Mouse (Mus musculus) embryonic facial prominence, embryonic 11.5 days (tissue): ENCODE measurements around the gene Cdkn1a. TPM values are rescaled to one million over a fixed set of nuclear protein-coding genes. Genes with fewer than 3 reads are reported as not detected.

Source experiments
- ATAC-seq: fragments of 200-750 bp; cut with Nextera tagmentation; replicated peaks from 2 replicates; pipeline ENCODE4 v1.8.0; 2017; ENCODE audit warnings: low read depth; ENCODE audit not compliant: insufficient number of reproducible peaks, low FRiP score, low TSS enrichment
- DNase-seq: peaks from one replicate; pipeline ENCODE4 v3.0.0-alpha.2; 2015; ENCODE audit warnings: low spot score
- H3K27ac ChIP-seq: fragments of 300-500 bp; sonication (generic); replicated peaks from 2 replicates; pipeline ENCODE4 v1.5.1; 2014; ENCODE audit warnings: mild to moderate bottlenecking, low read depth, low read length, control low read depth
- H3K27me3 ChIP-seq: fragments of 300-500 bp; sonication (generic); 2 replicates; pipeline ENCODE4 v1.6.1; 2014; ENCODE audit warnings: mild to moderate bottlenecking, low read length, moderate library complexity, mixed read lengths; ENCODE audit not compliant: control insufficient read depth, insufficient read depth
- H3K36me3 ChIP-seq: fragments of 300-500 bp; sonication (generic); replicated peaks from 2 replicates; pipeline ENCODE4 v1.6.1; 2014; ENCODE audit warnings: low read depth, mild to moderate bottlenecking, low read length, moderate library complexity, mixed read lengths; ENCODE audit not compliant: control insufficient read depth, insufficient read depth
- H3K4me1 ChIP-seq: fragments of 300-500 bp; sonication (generic); 2 replicates; pipeline ENCODE4 v1.6.1; 2014; ENCODE audit warnings: low read length, mixed read lengths; ENCODE audit not compliant: control insufficient read depth, insufficient read depth
- H3K4me2 ChIP-seq: fragments of 300-500 bp; sonication (generic); 2 replicates; pipeline ENCODE4 v1.6.1; 2014; ENCODE audit warnings: low read depth, mild to moderate bottlenecking, control low read depth, low read length, moderate library complexity
- H3K4me3 ChIP-seq: fragments of 300-500 bp; sonication (generic); 2 replicates; pipeline ENCODE4 v1.5.1; 2014; ENCODE audit warnings: low read depth, low read length, control low read depth
- H3K9ac ChIP-seq: fragments of 300-500 bp; sonication (generic); replicated peaks from 2 replicates; pipeline ENCODE4 v1.6.1; 2014; ENCODE audit warnings: mild to moderate bottlenecking, control low read depth, low read length
- H3K9me3 ChIP-seq: fragments of 300-500 bp; sonication (generic); replicated peaks from 2 replicates; pipeline ENCODE4 v1.6.1; 2016; ENCODE audit warnings: mild to moderate bottlenecking, low read length, inconsistent platforms, mixed read lengths; ENCODE audit not compliant: control insufficient read depth
- WGBS: fragments of 180-500 bp; shearing (Covaris S2); extraction: QIAGEN DNeasy Blood & Tissue Kit; methylation state at CpG from one replicate; pipeline ENCODE4 v1.1.7; 2014; 5-methylcytosine and 5-hydroxymethylcytosine counted together
- polyA plus RNA-seq: library from polyadenylated mRNA; unstranded; fragments of >200 nt; fragmentation: Nextera tagmentation; extraction: Ambion mirVana; gene quantifications from 2 replicates; pipeline ENCODE4 v1.2.1, GENCODE M21; 2014

The Cdkn1a gene
- polyA plus RNA-seq, 1 experiment from 2014 or later, result 25.5 TPM

DNA sequence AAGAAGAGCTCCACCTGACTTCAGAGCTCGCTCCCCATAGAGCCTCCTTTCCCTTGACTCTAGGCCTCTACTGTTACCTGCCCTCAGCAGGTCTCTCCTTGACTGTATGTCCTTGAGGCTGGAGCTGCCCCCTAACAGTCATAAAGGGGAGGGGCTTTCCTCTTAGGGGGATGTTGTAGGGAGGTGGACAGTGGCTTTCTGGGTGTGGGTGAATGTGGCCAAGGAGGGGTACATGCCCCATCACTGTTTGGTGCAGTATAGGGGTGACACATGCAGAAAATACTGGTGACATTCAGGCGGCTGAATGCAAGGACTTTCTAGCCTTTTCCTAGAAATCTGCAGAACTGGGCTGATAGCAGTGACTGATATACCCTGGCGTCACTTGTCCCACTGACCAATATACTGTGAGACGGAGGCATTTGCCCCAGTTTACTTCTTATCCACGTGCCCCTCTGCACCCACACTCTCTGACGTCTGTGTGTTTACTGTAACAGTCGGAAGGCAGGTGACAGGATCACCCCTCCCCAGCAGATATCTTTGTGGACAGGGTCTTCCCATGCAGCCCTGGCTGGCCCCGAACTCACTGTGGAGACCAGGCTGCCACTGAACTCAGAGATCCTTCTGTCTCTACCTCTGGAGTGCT lies 26.4 kb downstream of the Cdkn1a start:
- no peaks in the 10 kb centered on the region for H3K9me3 ChIP-seq
- no peak overlapping the region for H3K4me2 ChIP-seq
- H3K36me3 ChIP-seq, result no peaks in the 10 kb centered on the region
- no peak overlapping the region for H3K9ac ChIP-seq
- H3K27ac ChIP-seq, result no peak overlapping the region
- 75% methylated on average over 8 of the region's 8 CpGs for WGBS
- ATAC-seq (no peak), DNase-seq (no peak)
- no peaks in the 10 kb centered on the region for H3K27me3 ChIP-seq
- H3K4me1 ChIP-seq, result no peaks in the 10 kb centered on the region
- H3K4me3 ChIP-seq, result no peak overlapping the region

DNA sequence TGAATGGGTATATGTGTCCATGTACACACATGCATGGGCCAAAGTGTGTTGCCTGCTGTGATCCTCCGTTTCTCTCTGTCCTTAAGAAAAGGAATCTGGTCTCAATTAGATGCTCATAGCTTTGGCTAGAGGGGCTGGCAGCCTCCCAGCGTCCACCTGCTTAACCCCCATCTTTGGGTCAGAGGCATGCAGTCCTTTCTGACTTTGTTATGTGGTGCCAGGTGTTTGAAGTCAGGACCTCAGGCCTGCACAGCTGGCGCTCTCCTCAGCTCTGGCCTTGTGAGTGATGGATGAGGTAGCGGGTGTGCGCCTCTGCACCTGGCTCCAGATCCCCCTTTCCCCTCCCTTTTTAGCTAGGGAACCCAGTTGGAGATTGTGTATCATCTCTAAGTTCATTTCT lies 27.3 kb downstream of the Cdkn1a start:
- Histone ChIP-seq H3K9me3 (no peaks in the 10 kb centered on the region), H3K9ac (no peak overlapping the region), H3K27me3 (no peaks in the 10 kb centered on the region), H3K4me2 (no peak overlapping the region), H3K4me3 (no peak overlapping the region), H3K27ac (no peak overlapping the region), H3K36me3 (no peaks in the 10 kb centered on the region), H3K4me1 (no peaks in the 10 kb centered on the region)
- ATAC-seq (no peak), DNase-seq (peak; percentile 54)
- 45% methylated on average over 5 of the region's 5 CpGs for WGBS

DNA sequence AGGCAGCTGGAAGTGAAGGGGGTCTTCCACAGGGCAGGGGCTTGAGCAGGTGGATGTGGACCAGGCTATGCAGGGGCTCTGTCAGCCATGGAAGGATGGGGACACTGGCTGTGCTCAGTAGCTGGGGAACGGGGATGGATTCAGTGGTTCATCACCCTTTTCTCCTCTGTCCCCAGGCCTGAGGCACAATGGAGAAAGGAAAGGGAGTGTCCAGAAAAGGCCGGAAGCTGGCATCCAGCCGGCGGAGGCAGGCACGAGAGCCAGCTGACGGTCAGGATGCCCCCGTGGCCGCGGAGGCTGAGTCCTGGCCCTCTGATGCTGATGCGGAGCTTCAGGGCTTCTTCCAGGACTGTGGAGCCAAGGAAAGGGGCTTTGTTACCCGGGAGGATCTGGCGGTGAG lies 29.9 kb downstream of the Cdkn1a start:
- Histone ChIP-seq H3K27ac (no peak overlapping the region), H3K4me2 (no peak overlapping the region), H3K4me3 (no peak overlapping the region), H3K9ac (no peak overlapping the region), H3K9me3 (no peaks in the 10 kb centered on the region), H3K4me1 (no peaks in the 10 kb centered on the region), H3K27me3 (no peaks in the 10 kb centered on the region), H3K36me3 (no peaks in the 10 kb centered on the region)
- ATAC-seq (no peak), DNase-seq (no peak)
- 55% methylated on average over 12 of the region's 12 CpGs for WGBS

DNA sequence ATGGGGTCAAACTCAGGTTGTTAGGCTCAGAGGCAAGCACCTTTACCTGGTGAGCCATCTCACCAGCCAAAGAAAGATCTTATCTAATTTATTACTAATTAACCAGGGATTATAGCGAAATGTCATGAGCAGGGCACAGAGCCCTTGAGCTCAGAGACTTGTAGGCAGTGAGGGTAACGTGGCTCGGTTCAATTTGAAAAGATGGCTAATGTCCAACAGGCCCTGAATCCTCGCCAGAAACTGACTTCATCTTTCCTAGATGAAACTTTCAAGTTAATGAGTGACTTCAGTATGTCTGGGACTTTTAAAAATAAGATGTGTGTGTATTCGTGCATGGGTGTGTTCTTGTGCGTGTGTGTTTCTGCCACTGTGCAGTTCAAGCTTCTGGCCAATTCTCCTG lies 32.0 kb downstream of the Cdkn1a start:
- Histone ChIP-seq H3K27ac (no peak overlapping the region), H3K4me1 (no peaks in the 10 kb centered on the region), H3K4me3 (no peak overlapping the region), H3K36me3 (no peaks in the 10 kb centered on the region), H3K27me3 (no peaks in the 10 kb centered on the region), H3K4me2 (no peak overlapping the region), H3K9me3 (no peaks in the 10 kb centered on the region), H3K9ac (no peak overlapping the region)
- ATAC-seq (no peak), DNase-seq (no peak)
- 83% methylated on average over 6 of the region's 6 CpGs for WGBS

DNA sequence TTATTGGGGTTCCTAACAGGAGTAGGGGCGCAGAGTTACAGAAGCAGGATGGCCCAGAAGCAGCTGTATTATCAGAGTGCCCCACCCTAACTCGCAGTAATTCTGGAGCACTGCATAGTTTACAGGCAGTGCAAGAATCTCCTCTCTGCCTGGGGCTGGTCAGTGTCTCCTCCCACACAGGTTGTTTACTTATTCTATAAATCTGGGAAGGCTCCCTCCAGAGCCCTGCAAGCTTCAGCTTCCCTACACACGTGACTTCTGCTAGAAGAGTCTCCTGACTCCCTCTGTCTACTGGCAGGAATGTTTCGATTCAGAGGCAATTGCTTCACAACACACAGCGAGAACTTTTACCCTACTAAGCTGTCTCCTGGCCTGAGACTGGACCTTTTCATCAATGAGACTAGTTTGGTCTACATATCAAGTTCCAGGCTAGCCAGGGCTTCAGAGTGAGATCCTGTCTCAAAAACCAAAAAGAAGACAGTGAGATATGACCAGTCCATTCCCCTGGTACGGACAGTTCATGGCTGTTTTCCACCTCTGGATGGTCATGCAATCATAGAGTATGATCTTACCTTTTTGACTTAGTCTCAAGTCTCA lies 32.9 kb downstream of the Cdkn1a start:
- Histone ChIP-seq H3K27ac (no peak overlapping the region), H3K4me3 (no peak overlapping the region), H3K27me3 (no peaks in the 10 kb centered on the region), H3K36me3 (no peaks in the 10 kb centered on the region), H3K9ac (no peak overlapping the region), H3K4me2 (no peak overlapping the region), H3K4me1 (no peaks in the 10 kb centered on the region), H3K9me3 (no peaks in the 10 kb centered on the region)
- DNase-seq (no peak), ATAC-seq (no peak)
- WGBS, result 72% methylated on average over 6 of the region's 6 CpGs

DNA sequence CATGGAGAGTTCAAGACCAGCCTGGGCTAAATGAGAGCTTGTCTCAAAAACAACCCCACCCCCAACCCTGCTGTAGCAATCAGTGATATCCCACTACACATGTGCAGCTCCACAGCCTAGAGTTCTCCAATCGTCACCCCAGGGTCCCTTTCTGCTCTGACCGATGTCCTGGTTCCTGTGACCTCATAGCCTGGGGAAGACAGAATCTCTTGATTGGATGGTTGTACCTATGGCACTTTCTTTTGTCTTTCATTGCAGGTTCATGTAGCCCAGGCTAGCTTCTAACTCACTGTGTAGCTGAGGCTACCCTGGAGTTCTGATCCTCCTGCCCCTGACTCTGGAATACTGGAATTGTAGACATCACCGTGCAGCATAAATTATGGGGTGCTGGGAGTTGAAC lies 35.8 kb downstream of the Cdkn1a start:
- 89% methylated on average over 3 of the region's 3 CpGs for WGBS
- H3K9me3 ChIP-seq, result no peaks in the 10 kb centered on the region
- H3K4me3 ChIP-seq, result no peak overlapping the region
- H3K9ac ChIP-seq, result no peak overlapping the region
- no peaks in the 10 kb centered on the region for H3K27me3 ChIP-seq
- DNase-seq, result no peak
- no peak overlapping the region for H3K4me2 ChIP-seq
- H3K4me1 ChIP-seq, result no peaks in the 10 kb centered on the region
- no peak overlapping the region for H3K27ac ChIP-seq
- H3K36me3 ChIP-seq, result no peaks in the 10 kb centered on the region
- no peak for ATAC-seq

DNA sequence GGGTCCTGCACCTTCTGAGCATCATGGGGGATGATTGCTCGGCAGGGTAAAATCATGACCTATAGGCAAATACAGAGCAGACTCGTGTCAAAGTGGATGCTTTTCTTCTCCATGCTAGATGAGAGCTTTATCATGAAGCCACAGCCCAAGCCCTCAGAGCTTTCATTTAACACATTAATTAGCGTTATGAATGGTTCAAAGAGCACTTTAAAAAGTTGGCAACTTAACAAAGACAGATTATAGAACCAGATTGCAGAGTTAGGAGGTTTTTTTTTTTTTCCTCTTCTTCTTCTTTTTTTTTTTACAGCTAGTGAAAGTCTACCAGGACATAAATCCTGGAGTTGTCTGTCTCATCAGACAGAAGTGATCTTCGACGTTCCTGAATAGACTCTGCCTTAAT lies 38.6 kb downstream of the Cdkn1a start:
- WGBS, result 72% methylated on average over 5 of the region's 5 CpGs
- Histone ChIP-seq H3K4me1 (no peaks in the 10 kb centered on the region), H3K27ac (no peak overlapping the region), H3K27me3 (no peaks in the 10 kb centered on the region), H3K9ac (no peak overlapping the region), H3K9me3 (no peaks in the 10 kb centered on the region), H3K4me2 (no peak overlapping the region), H3K4me3 (no peak overlapping the region), H3K36me3 (no peaks in the 10 kb centered on the region)
- ATAC-seq, result no peak
- DNase-seq, result no peak

DNA sequence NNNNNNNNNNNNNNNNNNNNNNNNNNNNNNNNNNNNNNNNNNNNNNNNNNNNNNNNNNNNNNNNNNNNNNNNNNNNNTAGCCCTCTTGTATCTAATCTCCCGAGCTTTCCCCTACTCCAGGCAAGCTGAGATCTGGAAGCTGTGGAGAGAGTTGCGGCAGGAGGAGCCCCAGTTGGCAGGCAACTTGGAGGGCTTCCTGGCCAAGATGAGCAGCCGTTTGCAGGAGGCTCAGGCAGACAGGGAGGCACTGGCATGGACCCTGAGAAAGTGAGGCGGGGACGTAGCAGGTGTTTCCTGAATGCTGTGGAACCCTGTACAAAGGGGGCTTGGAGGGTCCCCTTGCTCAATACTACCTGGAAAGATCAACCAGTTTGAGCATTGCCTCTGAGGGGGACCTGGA lies 44.3 kb downstream of the Cdkn1a start:
- DNase-seq (no peak), ATAC-seq (no peak)
- H3K9me3 ChIP-seq, result no peaks in the 10 kb centered on the region
- H3K4me3 ChIP-seq, result no peak overlapping the region
- H3K27ac ChIP-seq, result no peak overlapping the region
- no peaks in the 10 kb centered on the region for H3K36me3 ChIP-seq
- H3K9ac ChIP-seq, result no peak overlapping the region
- H3K4me2 ChIP-seq, result no peak overlapping the region
- whole genome bisulfite sequencing, result 65% methylated on average over 5 of the region's 5 CpGs
- no peaks in the 10 kb centered on the region for H3K27me3 ChIP-seq
- no peaks in the 10 kb centered on the region for H3K4me1 ChIP-seq
